Mouse (Mus musculus): ENCODE measurements around the gene Sergef. TPM values are rescaled to one million over a fixed set of nuclear protein-coding genes. Genes with fewer than 3 reads are reported as not detected.

Sergef gene
- polyA plus RNA-seq, 1 experiment from 2014 or later, result 14.3 TPM

GRCm38 (mm10) chr7:46523215-46523614 lies 116.4 kb downstream of the Sergef start:
- no peak overlapping the region for H3K27ac ChIP-seq
- ATAC-seq, result no peak
- no peak overlapping the region for H3K4me2 ChIP-seq (replicated peaks)
- no peaks in the 10 kb centered on the region for H3K36me3 ChIP-seq
- no peaks in the 10 kb centered on the region for H3K9me3 ChIP-seq
- H3K4me3 ChIP-seq (replicated peaks), result no peak overlapping the region
- no peaks in the 10 kb centered on the region for H3K27me3 ChIP-seq (replicated peaks)
- H3K9ac ChIP-seq, result no peak overlapping the region
- 78% methylated on average over 7 of the region's 7 CpGs for WGBS
- no peaks in the 10 kb centered on the region for H3K4me1 ChIP-seq (replicated peaks)

GRCm38 (mm10) chr7:46521794-46522193 lies 117.8 kb downstream of the Sergef start:
- WGBS, result 92% methylated on average over 17 of the region's 17 CpGs
- no peak for ATAC-seq
- Histone ChIP-seq H3K27me3 (replicated peaks) (no peaks in the 10 kb centered on the region), H3K4me3 (replicated peaks) (no peak overlapping the region), H3K9ac (no peak overlapping the region), H3K4me2 (replicated peaks) (no peak overlapping the region), H3K4me1 (replicated peaks) (no peaks in the 10 kb centered on the region), H3K9me3 (no peaks in the 10 kb centered on the region), H3K27ac (no peak overlapping the region), H3K36me3 (no peaks in the 10 kb centered on the region)

- Histone ChIP-seq H3K36me3 (no peaks in the 10 kb centered on the region), H3K27ac (no peak overlapping the region), H3K27me3 (replicated peaks) (no peaks in the 10 kb centered on the region), H3K4me2 (replicated peaks) (no peak overlapping the region), H3K9ac (no peak overlapping the region), H3K4me1 (replicated peaks) (no peaks in the 10 kb centered on the region), H3K9me3 (no peaks in the 10 kb centered on the region), H3K4me3 (replicated peaks) (no peak overlapping the region)
- 61% methylated on average over 11 of the region's 11 CpGs for WGBS
- no peak for ATAC-seq
Measured at GRCm38 (mm10) chr7:46519148-46519547, 120.5 kb downstream of the Sergef start.

GRCm38 (mm10) chr7:46517158-46517557 lies 122.4 kb downstream of the Sergef start:
- Histone ChIP-seq H3K36me3 (no peaks in the 10 kb centered on the region), H3K27ac (no peak overlapping the region), H3K27me3 (replicated peaks) (no peaks in the 10 kb centered on the region), H3K4me1 (replicated peaks) (no peaks in the 10 kb centered on the region), H3K9ac (no peak overlapping the region), H3K9me3 (no peaks in the 10 kb centered on the region), H3K4me2 (replicated peaks) (no peak overlapping the region), H3K4me3 (replicated peaks) (no peak overlapping the region)
- ATAC-seq, result no peak
- 68% methylated on average over 5 of the region's 5 CpGs for WGBS

- no peaks in the 10 kb centered on the region for H3K4me1 ChIP-seq (replicated peaks)
- no peaks in the 10 kb centered on the region for H3K9me3 ChIP-seq
- ATAC-seq, result no peak
- H3K4me3 ChIP-seq (replicated peaks), result no peak overlapping the region
- no peak overlapping the region for H3K4me2 ChIP-seq (replicated peaks)
- H3K36me3 ChIP-seq, result no peaks in the 10 kb centered on the region
- 81% methylated on average over 5 of the region's 5 CpGs for WGBS
- no peak overlapping the region for H3K27ac ChIP-seq
- no peak overlapping the region for H3K9ac ChIP-seq
- H3K27me3 ChIP-seq (replicated peaks), result no peaks in the 10 kb centered on the region
Measured at GRCm38 (mm10) chr7:46515960-46516359, 123.6 kb downstream of the Sergef start.

- H3K9me3 ChIP-seq, result no peaks in the 10 kb centered on the region
- no peak for ATAC-seq
- 93% methylated on average over 8 of the region's 8 CpGs for WGBS
- H3K4me1 ChIP-seq (replicated peaks), result peaks cover 6% of the 10 kb centered on the region; the same call in 1 of the 2 replicates
- no peak overlapping the region for H3K9ac ChIP-seq
- H3K27ac ChIP-seq, result no peak overlapping the region
- no peak overlapping the region for H3K4me2 ChIP-seq (replicated peaks)
- H3K36me3 ChIP-seq, result no peaks in the 10 kb centered on the region
- H3K27me3 ChIP-seq (replicated peaks), result no peaks in the 10 kb centered on the region
- no peak overlapping the region for H3K4me3 ChIP-seq (replicated peaks)
Measured at GRCm38 (mm10) chr7:46514981-46515380, 124.6 kb downstream of the Sergef start.

- Histone ChIP-seq H3K4me3 (replicated peaks) (no peak overlapping the region), H3K9me3 (no peaks in the 10 kb centered on the region), H3K27me3 (replicated peaks) (no peaks in the 10 kb centered on the region), H3K27ac (no peak overlapping the region), H3K9ac (no peak overlapping the region), H3K4me2 (replicated peaks) (no peak overlapping the region), H3K4me1 (replicated peaks) (peaks cover 10% of the 10 kb centered on the region; the same call in 1 of the 2 replicates), H3K36me3 (no peaks in the 10 kb centered on the region)
- ATAC-seq, result no peak
- 75% methylated on average over 8 of the region's 8 CpGs for WGBS
Measured at GRCm38 (mm10) chr7:46513562-46513961, 126.0 kb downstream of the Sergef start.

GRCm38 (mm10) chr7:46512792-46513191 lies 126.8 kb downstream of the Sergef start:
- Histone ChIP-seq H3K27ac (no peak overlapping the region), H3K9me3 (no peaks in the 10 kb centered on the region), H3K4me3 (replicated peaks) (no peak overlapping the region), H3K4me1 (replicated peaks) (peaks cover 10% of the 10 kb centered on the region; the same call in 1 of the 2 replicates), H3K4me2 (replicated peaks) (no peak overlapping the region), H3K9ac (no peak overlapping the region), H3K36me3 (no peaks in the 10 kb centered on the region), H3K27me3 (replicated peaks) (no peaks in the 10 kb centered on the region)
- WGBS, result 69% methylated on average over 5 of the region's 5 CpGs
- no peak for ATAC-seq

- peaks cover 10% of the 10 kb centered on the region; the same call in 1 of the 2 replicates for H3K4me1 ChIP-seq (replicated peaks)
- no peak overlapping the region for H3K4me3 ChIP-seq (replicated peaks)
- H3K36me3 ChIP-seq, result no peaks in the 10 kb centered on the region
- no peaks in the 10 kb centered on the region for H3K27me3 ChIP-seq (replicated peaks)
- H3K9me3 ChIP-seq, result no peaks in the 10 kb centered on the region
- no peak for ATAC-seq
- H3K9ac ChIP-seq, result no peak overlapping the region
- 76% methylated on average over 2 of the region's 2 CpGs for WGBS
- H3K4me2 ChIP-seq (replicated peaks), result no peak overlapping the region
- no peak overlapping the region for H3K27ac ChIP-seq
Measured at GRCm38 (mm10) chr7:46510806-46511205, 128.8 kb downstream of the Sergef start.

GRCm38 (mm10) chr7:46509391-46510310 lies 130.0 kb downstream of the Sergef start:
- H3K9me3 ChIP-seq, result no peaks in the 10 kb centered on the region
- no peaks in the 10 kb centered on the region for H3K36me3 ChIP-seq
- peaks cover 10% of the 10 kb centered on the region; the same call in 1 of the 2 replicates for H3K4me1 ChIP-seq (replicated peaks)
- 61% methylated on average over 24 of the region's 24 CpGs for WGBS
- ATAC-seq, result 0 out of 2 replicates have a peak, but pooled peaks have one; percentile 25
- H3K9ac ChIP-seq, result no peak overlapping the region
- H3K4me2 ChIP-seq (replicated peaks), result no peak overlapping the region
- no peak overlapping the region for H3K27ac ChIP-seq
- no peaks in the 10 kb centered on the region for H3K27me3 ChIP-seq (replicated peaks)
- H3K4me3 ChIP-seq (replicated peaks), result no peak overlapping the region

GRCm38 (mm10) chr7:46508590-46509318 lies 130.9 kb downstream of the Sergef start:
- Histone ChIP-seq H3K4me1 (replicated peaks) (peaks cover 10% of the 10 kb centered on the region; the same call in 1 of the 2 replicates), H3K9me3 (no peaks in the 10 kb centered on the region), H3K4me3 (replicated peaks) (no peak overlapping the region), H3K4me2 (replicated peaks) (no peak overlapping the region), H3K27me3 (replicated peaks) (no peaks in the 10 kb centered on the region), H3K36me3 (no peaks in the 10 kb centered on the region), H3K9ac (no peak overlapping the region), H3K27ac (no peak overlapping the region)
- WGBS, result 56% methylated on average over 12 of the region's 12 CpGs
- peak; percentile 69 for ATAC-seq

- no peak for ATAC-seq
- H3K36me3 ChIP-seq, result no peaks in the 10 kb centered on the region
- H3K4me1 ChIP-seq (replicated peaks), result no peaks in the 10 kb centered on the region
- no peak overlapping the region for H3K9ac ChIP-seq
- WGBS, result 55% methylated on average over 4 of the region's 4 CpGs
- H3K4me2 ChIP-seq (replicated peaks), result no peak overlapping the region
- no peak overlapping the region for H3K27ac ChIP-seq
- H3K4me3 ChIP-seq (replicated peaks), result no peak overlapping the region
- no peaks in the 10 kb centered on the region for H3K9me3 ChIP-seq
- no peaks in the 10 kb centered on the region for H3K27me3 ChIP-seq (replicated peaks)
Measured at GRCm38 (mm10) chr7:46504157-46504556, 135.4 kb downstream of the Sergef start.

Data from intestine, embryonic 15.5 days (tissue).